Mouse (Mus musculus) liver, adult 2 months (tissue): ENCODE data around the gene Creb5.

ENCODE experiments used
- CTCF ChIP-seq: fragments of 200-500 bp; IDR thresholded peaks from 2 replicates; pipeline ENCODE4 v1.5.1; 2011; ENCODE audit warnings: low read depth, low read length, control low read depth
- POLR2A ChIP-seq: fragments of 200-500 bp; IDR thresholded peaks from 2 replicates; pipeline ENCODE4 v1.6.1; 2011; ENCODE audit warnings: low read length, control low read depth; ENCODE audit not compliant: insufficient read depth; ENCODE audit errors: extremely low read depth

DNA sequence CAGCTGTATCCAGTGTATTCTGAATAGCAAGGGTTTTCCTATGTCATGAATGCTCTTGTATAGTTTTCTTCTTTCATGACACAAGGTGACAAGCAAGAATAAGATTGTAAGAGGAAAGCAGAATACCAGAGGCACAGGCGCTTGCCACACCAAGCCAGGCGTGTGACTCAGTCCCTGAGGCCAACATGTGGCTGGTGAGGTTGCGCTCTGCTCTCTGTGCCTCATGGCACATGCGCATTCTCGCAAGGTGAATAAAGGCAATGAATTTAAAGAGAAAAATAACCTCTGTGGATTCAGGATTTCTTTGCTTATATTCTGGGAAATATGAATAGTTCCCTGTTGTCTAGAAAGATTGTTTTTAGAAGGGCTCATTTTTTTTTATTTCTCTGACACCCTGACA is 169.0 kb downstream of the Creb5 start:
- no peak for TF ChIP-seq POLR2A
- TF ChIP-seq CTCF, result no peak
